Mouse (Mus musculus): ENCODE results near the gene C1qtnf4. TPM values are rescaled to one million over a fixed set of nuclear protein-coding genes. Genes with fewer than 3 reads are reported as not detected.
"Not testable (repeated sequence)": the region's sequence is repeated elsewhere in the genome, so short reads cannot be mapped to it uniquely, and the experiment has no call there.

Gene C1qtnf4
- polyA plus RNA-seq, 1 experiment from 2014 or later = 70.6 TPM

DNA sequence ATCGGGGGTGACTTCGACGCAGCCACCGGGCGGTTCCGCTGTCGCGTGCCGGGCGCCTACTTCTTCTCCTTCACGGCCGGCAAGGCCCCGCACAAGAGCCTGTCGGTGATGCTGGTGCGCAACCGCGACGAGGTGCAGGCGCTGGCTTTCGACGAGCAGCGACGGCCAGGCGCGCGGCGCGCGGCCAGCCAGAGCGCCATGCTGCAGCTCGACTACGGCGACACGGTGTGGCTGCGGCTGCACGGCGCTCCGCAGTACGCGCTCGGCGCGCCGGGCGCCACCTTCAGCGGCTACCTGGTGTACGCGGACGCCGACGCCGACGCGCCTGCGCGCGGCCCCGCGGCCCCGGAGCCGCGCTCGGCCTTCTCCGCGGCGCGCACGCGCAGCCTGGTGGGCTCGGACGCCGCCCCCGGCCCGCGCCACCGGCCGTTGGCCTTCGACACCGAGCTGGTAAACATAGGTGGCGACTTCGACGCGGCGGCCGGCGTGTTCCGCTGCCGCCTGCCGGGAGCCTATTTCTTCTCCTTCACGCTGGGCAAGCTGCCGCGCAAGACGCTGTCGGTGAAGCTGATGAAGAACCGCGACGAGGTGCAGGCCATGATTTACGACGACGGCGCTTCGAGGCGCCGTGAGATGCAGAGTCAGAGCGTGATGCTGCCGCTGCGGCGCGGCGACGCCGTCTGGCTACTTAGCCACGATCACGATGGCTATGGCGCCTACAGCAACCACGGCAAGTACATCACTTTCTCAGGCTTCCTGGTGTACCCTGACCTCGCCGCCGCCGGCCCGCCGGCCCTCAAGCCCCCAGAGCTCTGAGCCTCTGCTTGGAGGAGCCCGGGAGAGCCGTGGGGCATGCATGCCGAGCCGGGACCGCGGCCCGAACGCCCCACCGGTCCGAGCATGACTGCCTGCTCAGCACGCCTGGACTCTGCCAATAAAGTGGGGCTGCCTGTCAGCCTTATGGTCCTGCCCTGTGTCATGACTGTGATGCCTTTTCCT, 4.2 kb downstream of the C1qtnf4 start:
- WGBS = 6% methylated on average over 122 of the region's 133 CpGs
- Histone ChIP-seq H3K27ac (replicated peaks) (peak overlapping the region; percentile 49), H3K27me3 (peaks cover 18% of the 10 kb centered on the region; the same call in 1 of the 2 replicates)

DNA sequence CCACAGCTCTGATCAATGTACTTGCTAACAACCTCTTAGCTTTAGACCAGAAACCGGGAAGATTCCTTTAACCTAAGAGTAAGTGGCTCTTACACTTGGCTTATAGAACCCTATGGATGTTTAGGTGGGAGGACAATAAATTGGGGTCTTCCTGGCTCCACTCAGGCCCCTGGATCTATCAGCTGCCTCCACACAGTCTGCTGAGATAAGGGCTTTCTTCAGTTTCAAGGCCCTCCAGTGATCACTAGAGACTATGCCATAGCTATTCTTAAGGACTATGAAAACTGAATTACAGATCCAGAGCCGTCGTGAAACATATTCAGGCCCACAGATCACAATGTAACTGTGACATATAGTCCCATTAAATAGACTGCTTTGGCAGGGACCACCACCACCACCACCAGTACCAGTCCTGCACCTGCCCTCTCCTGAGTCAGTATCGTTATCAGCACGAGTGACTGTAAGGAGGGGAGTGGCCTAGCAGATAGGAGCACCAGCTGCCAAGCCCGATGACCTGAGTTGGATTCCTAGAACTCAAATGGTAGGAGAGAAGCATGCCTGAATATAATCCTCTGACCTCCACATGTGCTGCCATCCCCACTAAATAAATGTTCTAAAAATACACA, 8.1 kb downstream of the C1qtnf4 start:
- Histone ChIP-seq H3K27ac (replicated peaks) (no peak overlapping the region), H3K27me3 (0 out of 2 replicates have a peak, but pooled peaks cover 2% of the 10 kb centered on the region), H3K4me3 (no peak overlapping the region), H3K9me3 (no peaks in the 10 kb centered on the region), H3K9ac (replicated peaks) (no peak overlapping the region), H3K4me1 (peaks cover 21% of the 10 kb centered on the region), H3K4me2 (replicated peaks) (no peak overlapping the region), H3K36me3 (peaks cover 43% of the 10 kb centered on the region)
- 88% methylated on average over 6 of the region's 6 CpGs for whole genome bisulfite sequencing
- no peak for ATAC-seq (replicated peaks)

More for the DNA sequence above, 4.2 kb downstream of the C1qtnf4 start:
- peak overlapping the region; percentile 49 for H3K4me3 ChIP-seq
- ATAC-seq (replicated peaks) = peak; percentile 65
- no peaks in the 10 kb centered on the region for H3K9me3 ChIP-seq
- peak overlapping the region; percentile 73 for H3K4me2 ChIP-seq (replicated peaks)
- H3K9ac ChIP-seq (replicated peaks) = peak overlapping the region; percentile 46
- H3K36me3 ChIP-seq = peaks cover 7% of the 10 kb centered on the region; the same call in 1 of the 2 replicates
- peaks cover 34% of the 10 kb centered on the region for H3K4me1 ChIP-seq

DNA sequence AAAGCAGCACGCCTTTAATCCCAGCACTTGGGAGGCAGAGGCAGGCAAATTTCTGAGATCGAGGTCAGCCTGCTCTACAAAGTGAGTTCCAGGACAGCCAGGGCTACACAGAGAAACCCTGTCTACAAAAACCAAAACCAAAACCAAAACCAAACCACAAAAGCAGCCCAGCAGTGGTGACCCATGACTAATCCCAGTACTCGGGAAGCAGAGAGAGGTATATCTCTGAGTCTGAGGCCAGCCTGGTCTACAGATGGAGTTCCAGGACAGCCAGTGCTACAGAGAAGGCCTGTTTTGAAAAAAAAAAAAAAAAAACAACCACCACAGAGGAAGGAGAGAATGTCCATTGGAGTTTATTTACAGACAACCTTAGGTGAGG, 8.6 kb downstream of the C1qtnf4 start:
- peaks cover 17% of the 10 kb centered on the region for H3K4me1 ChIP-seq
- ATAC-seq (replicated peaks); H3K4me3 ChIP-seq; H3K9ac ChIP-seq (replicated peaks); H3K9me3 ChIP-seq; H3K27me3 ChIP-seq; H3K4me2 ChIP-seq (replicated peaks); H3K27ac ChIP-seq (replicated peaks): not testable (repeated sequence)
- peaks cover 47% of the 10 kb centered on the region for H3K36me3 ChIP-seq
- 93% methylated on average over 3 of the region's 3 CpGs for WGBS

DNA sequence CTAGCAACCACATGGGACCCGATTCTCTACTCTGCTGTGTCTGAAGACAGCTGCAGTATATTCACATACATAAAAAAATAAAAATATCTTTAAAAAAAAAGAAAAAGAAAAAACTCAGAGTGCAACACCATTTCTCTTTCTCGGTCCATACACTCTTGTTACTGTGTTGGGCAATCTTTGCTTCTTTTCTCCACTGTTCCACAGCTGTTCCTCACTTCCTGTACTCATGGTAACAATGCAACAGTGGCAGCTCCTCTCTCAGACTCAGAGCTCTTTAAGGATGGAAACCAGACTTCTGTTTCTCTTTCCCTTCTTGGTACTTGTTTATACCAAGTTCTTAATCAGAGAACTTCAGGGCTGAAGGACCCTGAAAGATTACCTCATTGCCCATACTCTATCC, 17.7 kb downstream of the C1qtnf4 start:
- Histone ChIP-seq H3K27me3 (no peaks in the 10 kb centered on the region), H3K4me2 (replicated peaks) (peak overlapping the region; percentile 56), H3K27ac (replicated peaks) (0 out of 2 replicates have a peak overlapping the region, but pooled peaks have one; percentile 93), H3K36me3 (peaks cover 43% of the 10 kb centered on the region), H3K4me3 (peak overlapping the region; percentile 81), H3K9me3 (no peaks in the 10 kb centered on the region), H3K9ac (replicated peaks) (peak overlapping the region; percentile 89; the same call in 1 of the 2 replicates), H3K4me1 (peaks cover 36% of the 10 kb centered on the region)
- 84% methylated on average over 2 of the region's 2 CpGs for WGBS
- ATAC-seq (replicated peaks) = no peak

DNA sequence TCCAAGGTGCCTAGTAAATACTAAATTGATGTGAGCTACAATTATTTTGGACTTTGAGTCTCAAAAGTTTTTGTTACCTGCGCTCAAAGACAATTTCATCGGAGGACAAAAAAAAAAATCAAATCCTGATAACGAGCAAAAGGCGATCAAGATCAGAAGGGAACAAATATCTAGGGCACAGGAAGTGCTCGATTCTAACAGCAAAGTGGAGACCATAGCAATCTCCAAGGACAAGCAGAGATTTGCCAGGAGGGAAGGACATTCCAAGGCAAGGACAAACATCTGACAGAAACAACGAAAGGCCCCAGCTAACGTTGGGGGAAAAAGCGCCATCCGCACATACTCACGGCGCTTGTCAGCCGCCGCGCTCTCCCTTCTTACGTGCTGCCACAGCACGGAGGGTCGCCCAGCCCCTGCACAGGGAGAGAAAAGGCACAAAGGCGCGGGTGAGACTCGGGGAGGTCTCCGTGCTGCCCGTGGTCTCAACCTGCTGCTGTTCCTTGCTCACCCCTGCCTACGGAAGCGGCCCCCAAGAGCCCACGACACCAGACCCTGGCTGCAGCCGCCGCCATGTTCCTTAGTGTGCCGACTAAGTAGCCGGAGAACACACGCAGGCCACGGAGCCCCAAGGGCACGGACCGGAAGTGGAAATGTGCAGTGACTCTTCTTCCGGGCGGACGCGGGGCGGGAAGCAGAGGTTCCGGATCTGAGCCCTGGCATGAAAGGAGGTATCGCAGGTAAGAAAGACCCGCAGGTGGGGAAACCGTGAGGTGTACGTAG, 18.6 kb downstream of the C1qtnf4 start, which contains the start of the genes Kbtbd4 and Ndufs3:
Gene Kbtbd4, plus strand, starts transcription at position 665 of the 780 bp plus-strand sequence.
Gene Ndufs3, minus strand, starts transcription at position 752 of the 780 bp plus-strand sequence.
- H3K27me3 ChIP-seq = no peaks in the 10 kb centered on the region
- H3K36me3 ChIP-seq = peaks cover 43% of the 10 kb centered on the region
- under 1% methylated on average over 42 of the region's 43 CpGs for WGBS
- peak; percentile 94 for ATAC-seq (replicated peaks)
- H3K4me1 ChIP-seq = peaks cover 36% of the 10 kb centered on the region
- H3K4me2 ChIP-seq (replicated peaks) = peak within 1 kb of the TSS; percentile 56
- peak within 1 kb of the TSS; percentile 89 for H3K9ac ChIP-seq (replicated peaks)
- H3K4me3 ChIP-seq = peak within 1 kb of the TSS; percentile 81
- peak within 1 kb of the TSS; percentile 93 for H3K27ac ChIP-seq (replicated peaks)
- no peaks in the 10 kb centered on the region for H3K9me3 ChIP-seq

DNA sequence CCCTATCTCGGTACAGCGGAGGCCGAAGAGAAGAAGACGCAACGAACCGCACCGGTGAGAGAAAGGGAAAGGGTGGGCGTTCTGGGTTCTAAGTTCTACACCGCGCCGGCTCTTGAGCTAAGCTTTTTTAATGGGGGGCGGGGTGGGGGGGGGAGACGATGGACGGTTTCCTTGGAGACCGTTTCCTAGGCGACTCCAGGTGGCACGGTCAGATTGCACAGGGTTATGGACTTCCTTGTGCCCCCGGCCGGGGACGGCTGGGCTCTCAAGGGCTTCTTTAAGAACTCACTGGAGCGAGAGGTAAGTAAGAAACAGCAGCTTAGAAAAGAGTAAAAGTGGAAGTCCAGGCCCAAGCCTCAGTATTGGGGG, 19.2 kb downstream of the C1qtnf4 start:
- Histone ChIP-seq H3K36me3 (peaks cover 49% of the 10 kb centered on the region), H3K9me3 (no peaks in the 10 kb centered on the region), H3K27me3 (no peaks in the 10 kb centered on the region), H3K9ac (replicated peaks) (peak overlapping the region; percentile 89), H3K4me2 (replicated peaks) (peak overlapping the region; percentile 56), H3K27ac (replicated peaks) (peak overlapping the region; percentile 93), H3K4me1 (peaks cover 36% of the 10 kb centered on the region), H3K4me3 (peak overlapping the region; percentile 81)
- under 1% methylated on average over 20 of the region's 21 CpGs for WGBS
- ATAC-seq (replicated peaks) = no peak; the same call in 1 of the 2 replicates

DNA sequence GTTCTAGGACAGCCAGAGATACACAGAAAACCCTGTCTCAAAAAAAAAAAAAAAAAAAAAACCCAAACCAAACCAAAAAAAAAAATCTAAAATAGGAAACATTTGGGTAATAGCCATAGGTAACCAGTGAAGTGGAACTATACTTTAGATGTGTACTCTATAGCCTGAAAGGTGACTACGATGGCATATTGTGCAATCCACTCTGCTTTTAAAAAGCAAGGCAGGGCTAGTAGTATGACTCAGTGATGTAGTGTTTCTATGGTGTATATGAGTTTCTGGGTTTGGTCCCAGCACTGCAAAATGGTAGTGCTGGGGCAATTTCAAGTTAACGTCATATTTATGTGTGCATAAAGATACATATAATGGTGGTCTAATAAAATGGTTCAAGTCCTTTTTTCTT, 21.1 kb downstream of the C1qtnf4 start:
- H3K27ac ChIP-seq (replicated peaks) = no peak overlapping the region
- peaks cover 54% of the 10 kb centered on the region for H3K36me3 ChIP-seq
- H3K4me1 ChIP-seq = peaks cover 36% of the 10 kb centered on the region
- no peaks in the 10 kb centered on the region for H3K27me3 ChIP-seq
- H3K9ac ChIP-seq (replicated peaks) = no peak overlapping the region
- 100% methylated on average over 2 of the region's 2 CpGs for WGBS
- no peaks in the 10 kb centered on the region for H3K9me3 ChIP-seq
- no peak for ATAC-seq (replicated peaks)
- no peak overlapping the region for H3K4me3 ChIP-seq
- no peak overlapping the region for H3K4me2 ChIP-seq (replicated peaks)

DNA sequence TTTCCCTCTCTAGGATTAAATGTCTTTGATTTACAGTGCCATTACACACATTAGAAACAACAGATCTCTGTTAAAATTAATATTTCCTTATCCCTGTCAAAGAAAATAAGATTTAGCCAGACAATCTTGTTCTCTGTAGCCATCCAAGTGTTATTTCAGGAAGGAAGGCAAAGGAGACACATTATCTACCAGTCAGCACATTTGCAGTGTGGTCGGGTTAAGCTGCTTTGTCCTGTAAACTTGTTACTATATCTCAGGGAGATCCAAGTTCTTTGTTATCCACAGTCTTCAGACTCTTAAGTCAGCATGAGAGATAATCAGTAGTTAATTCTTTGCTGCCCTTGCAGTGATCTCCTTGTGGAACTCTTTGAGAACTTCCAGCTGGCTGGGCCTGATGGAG, 25.2 kb downstream of the C1qtnf4 start:
- Histone ChIP-seq H3K4me1 (peaks cover 31% of the 10 kb centered on the region), H3K4me3 (no peak overlapping the region), H3K4me2 (replicated peaks) (no peak overlapping the region), H3K36me3 (peaks cover 62% of the 10 kb centered on the region), H3K9me3 (no peaks in the 10 kb centered on the region), H3K27ac (replicated peaks) (no peak overlapping the region), H3K27me3 (no peaks in the 10 kb centered on the region), H3K9ac (replicated peaks) (no peak overlapping the region)
- 78% methylated on average over 1 of the region's 1 CpGs for WGBS
- ATAC-seq (replicated peaks) = no peak

DNA sequence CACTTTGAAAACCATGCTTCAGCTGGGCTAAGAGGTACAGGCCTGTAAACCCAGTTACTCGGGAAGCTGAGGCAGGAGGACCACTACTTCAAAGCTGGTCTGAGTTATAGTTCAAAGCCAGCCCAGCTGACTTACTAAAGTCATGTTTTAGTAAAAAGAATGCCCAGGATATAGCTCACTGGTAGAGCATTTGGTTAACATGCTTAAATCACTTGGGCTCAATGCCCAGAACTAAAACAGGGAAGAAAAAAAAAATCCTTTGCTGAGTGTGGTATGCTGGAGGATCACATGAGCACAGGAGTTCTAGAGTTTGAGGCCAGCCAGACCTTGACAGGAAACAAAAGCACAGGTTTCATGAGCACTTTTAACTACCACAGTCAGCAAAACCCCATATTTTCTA, 26.0 kb downstream of the C1qtnf4 start:
- H3K9ac ChIP-seq (replicated peaks) = no peak overlapping the region
- H3K4me3 ChIP-seq = no peak overlapping the region
- no peak for ATAC-seq (replicated peaks)
- H3K4me1 ChIP-seq = peaks cover 32% of the 10 kb centered on the region
- WGBS = 68% methylated on average over 1 of the region's 1 CpGs
- no peak overlapping the region for H3K4me2 ChIP-seq (replicated peaks)
- no peak overlapping the region for H3K27ac ChIP-seq (replicated peaks)
- H3K36me3 ChIP-seq = peaks cover 58% of the 10 kb centered on the region
- no peaks in the 10 kb centered on the region for H3K27me3 ChIP-seq
- no peaks in the 10 kb centered on the region for H3K9me3 ChIP-seq

DNA sequence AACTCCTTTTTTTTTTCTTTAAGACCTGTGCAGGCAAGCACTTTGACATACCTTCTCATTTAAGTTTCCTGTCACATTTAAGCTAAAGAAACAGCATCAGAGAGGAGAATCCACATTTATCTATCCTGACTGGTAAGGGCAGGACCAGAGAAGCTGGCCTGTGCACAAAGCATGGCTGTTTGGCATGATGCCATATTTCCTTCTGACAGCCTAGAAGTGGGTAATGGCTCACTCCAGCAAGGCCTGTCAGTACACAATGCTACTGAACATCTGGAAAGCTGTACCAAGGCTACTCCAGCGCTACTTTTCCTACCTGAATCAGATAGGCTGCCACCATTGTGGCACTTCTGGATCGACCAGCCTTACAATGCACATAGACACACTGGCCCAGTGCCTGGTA, 28.0 kb downstream of the C1qtnf4 start:
- peaks cover 37% of the 10 kb centered on the region for H3K4me1 ChIP-seq
- WGBS = 66% methylated on average over 2 of the region's 2 CpGs
- peak overlapping the region; percentile 36; the same call in 1 of the 2 replicates for H3K27ac ChIP-seq (replicated peaks)
- H3K4me2 ChIP-seq (replicated peaks) = no peak overlapping the region
- H3K36me3 ChIP-seq = peaks cover 48% of the 10 kb centered on the region
- no peak overlapping the region for H3K4me3 ChIP-seq
- H3K9ac ChIP-seq (replicated peaks) = no peak overlapping the region
- no peak for ATAC-seq (replicated peaks)
- no peaks in the 10 kb centered on the region for H3K27me3 ChIP-seq
- no peaks in the 10 kb centered on the region for H3K9me3 ChIP-seq

DNA sequence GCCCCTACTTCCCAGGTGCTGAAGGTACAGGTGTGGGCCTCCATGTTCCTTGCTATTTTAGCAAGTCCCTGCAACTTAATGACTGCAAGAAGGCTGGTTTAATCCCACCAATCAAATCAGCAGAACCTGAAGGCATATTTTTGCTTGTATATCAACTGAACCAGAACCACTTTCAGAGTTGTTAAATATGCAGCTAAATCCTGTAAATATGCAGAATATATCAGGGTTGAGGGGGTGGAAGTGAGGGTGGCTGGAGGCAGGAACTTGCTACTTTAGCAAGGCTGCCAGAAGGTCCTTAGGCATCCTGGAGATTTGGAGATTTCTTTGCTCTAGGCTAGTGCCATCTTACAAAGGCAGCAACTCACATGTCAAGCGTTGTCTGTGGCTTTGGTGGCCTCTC, 29.9 kb downstream of the C1qtnf4 start:
- Histone ChIP-seq H3K27ac (replicated peaks) (0 out of 2 replicates have a peak overlapping the region, but pooled peaks have one; percentile 2), H3K4me3 (no peak overlapping the region), H3K9me3 (no peaks in the 10 kb centered on the region), H3K36me3 (peaks cover 29% of the 10 kb centered on the region), H3K4me2 (replicated peaks) (no peak overlapping the region), H3K4me1 (peaks cover 37% of the 10 kb centered on the region), H3K9ac (replicated peaks) (peak overlapping the region; percentile 81; the same call in 1 of the 2 replicates), H3K27me3 (no peaks in the 10 kb centered on the region)
- no peak for ATAC-seq (replicated peaks)
- WGBS = 81% methylated on average over 1 of the region's 1 CpGs
